Mouse (Mus musculus): ENCODE measurements around the gene Tmem37. TPM values are rescaled to one million over a fixed set of nuclear protein-coding genes. Genes with fewer than 3 reads are reported as not detected.
A peak's percentile ranks its signal among the peaks of the same experiment; 100 is the strongest.

Gene Tmem37
- polyA plus RNA-seq, 2 experiments, result 6.2 to 9.7 TPM

- H3K9ac ChIP-seq (ENCODE audit: low read depth, low read length, severe bottlenecking), result no peak overlapping the region
- H3K9me3 ChIP-seq (ENCODE audit: control insufficient read depth, low read length), result no peaks in the 10 kb centered on the region
- peak; percentile 42 for DNase-seq (ENCODE audit: low spot score)
- no peaks in the 10 kb centered on the region for H3K36me3 ChIP-seq (ENCODE audit: control insufficient read depth, insufficient read depth, low read length)
- H3K4me3 ChIP-seq (replicated peaks; ENCODE audit: low read length), result no peak overlapping the region
- 25% methylated on average over 6 of the region's 7 CpGs for WGBS
- no peaks in the 10 kb centered on the region for H3K27me3 ChIP-seq (ENCODE audit: control insufficient read depth, insufficient read depth, low read length)
- ATAC-seq (ENCODE audit: low FRiP score, low read depth), result no peak
- no peak overlapping the region for H3K4me2 ChIP-seq (replicated peaks; ENCODE audit: low read depth, low read length, severe bottlenecking)
- no peak overlapping the region for H3K27ac ChIP-seq (replicated peaks; ENCODE audit: low read depth, low read length)
- TF ChIP-seq POLR2A (IDR thresholded peaks at IDR 0.05; ENCODE audit: borderline replicate concordance, extremely low read depth, insufficient read depth, insufficient read length), result no peak
- H3K4me1 ChIP-seq (ENCODE audit: control insufficient read depth, insufficient read depth, low read length), result peaks cover 3% of the 10 kb centered on the region; the same call in 1 of the 2 replicates
These were observed 9.2 kb upstream of the Tmem37 start for GRCm38 (mm10) chr1:120082957-120083585.

- 100% methylated on average over 1 of the region's 1 CpGs for WGBS
- no peak for TF ChIP-seq POLR2A (IDR thresholded peaks at IDR 0.05; ENCODE audit: borderline replicate concordance, extremely low read depth, insufficient read depth, insufficient read length)
These were observed 6.8 kb upstream of the Tmem37 start for GRCm38 (mm10) chr1:120080632-120081031.

GRCm38 (mm10) chr1:120077746-120078410, 4.0 kb upstream of the Tmem37 start:
- H3K27ac ChIP-seq (replicated peaks; ENCODE audit: low read depth, low read length), result no peak overlapping the region
- no peaks in the 10 kb centered on the region for H3K9me3 ChIP-seq (ENCODE audit: control insufficient read depth, low read length)
- no peak for TF ChIP-seq POLR2A (IDR thresholded peaks at IDR 0.05; ENCODE audit: borderline replicate concordance, extremely low read depth, insufficient read depth, insufficient read length)
- DNase-seq (ENCODE audit: low spot score), result no peak
- no peak for ATAC-seq (ENCODE audit: low FRiP score, low read depth)
- H3K4me1 ChIP-seq (ENCODE audit: control insufficient read depth, insufficient read depth, low read length), result 0 out of 2 replicates have a peak, but pooled peaks cover 8% of the 10 kb centered on the region
- H3K27me3 ChIP-seq (ENCODE audit: control insufficient read depth, insufficient read depth, low read length), result peaks cover 7% of the 10 kb centered on the region
- H3K4me2 ChIP-seq (replicated peaks; ENCODE audit: low read depth, low read length, severe bottlenecking), result no peak overlapping the region
- no peak overlapping the region for H3K4me3 ChIP-seq (replicated peaks; ENCODE audit: low read length)
- 23% methylated on average over 9 of the region's 9 CpGs for WGBS
- no peaks in the 10 kb centered on the region for H3K36me3 ChIP-seq (ENCODE audit: control insufficient read depth, insufficient read depth, low read length)
- no peak overlapping the region for H3K9ac ChIP-seq (ENCODE audit: low read depth, low read length, severe bottlenecking)

More at GRCm38 (mm10) chr1:120080632-120081031, 6.8 kb upstream of the Tmem37 start:
- Histone ChIP-seq H3K4me2 (replicated peaks; ENCODE audit: low read depth, low read length, severe bottlenecking) (no peak overlapping the region), H3K9ac (ENCODE audit: low read depth, low read length, severe bottlenecking) (no peak overlapping the region), H3K9me3 (ENCODE audit: control insufficient read depth, low read length) (no peaks in the 10 kb centered on the region), H3K4me3 (replicated peaks; ENCODE audit: low read length) (no peak overlapping the region), H3K27me3 (ENCODE audit: control insufficient read depth, insufficient read depth, low read length) (no peaks in the 10 kb centered on the region), H3K4me1 (ENCODE audit: control insufficient read depth, insufficient read depth, low read length) (peaks cover 3% of the 10 kb centered on the region; the same call in 1 of the 2 replicates), H3K36me3 (ENCODE audit: control insufficient read depth, insufficient read depth, low read length) (no peaks in the 10 kb centered on the region), H3K27ac (replicated peaks; ENCODE audit: low read depth, low read length) (no peak overlapping the region)
- DNase-seq (ENCODE audit: low spot score), result no peak
- no peak for ATAC-seq (ENCODE audit: low FRiP score, low read depth)

- Histone ChIP-seq H3K36me3 (ENCODE audit: control insufficient read depth, insufficient read depth, low read length) (no peaks in the 10 kb centered on the region), H3K27ac (replicated peaks; ENCODE audit: low read depth, low read length) (no peak overlapping the region), H3K9me3 (ENCODE audit: control insufficient read depth, low read length) (no peaks in the 10 kb centered on the region), H3K9ac (ENCODE audit: low read depth, low read length, severe bottlenecking) (no peak overlapping the region), H3K4me1 (ENCODE audit: control insufficient read depth, insufficient read depth, low read length) (0 out of 2 replicates have a peak, but pooled peaks cover 8% of the 10 kb centered on the region), H3K4me2 (replicated peaks; ENCODE audit: low read depth, low read length, severe bottlenecking) (no peak overlapping the region), H3K4me3 (replicated peaks; ENCODE audit: low read length) (no peak overlapping the region), H3K27me3 (ENCODE audit: control insufficient read depth, insufficient read depth, low read length) (peaks cover 12% of the 10 kb centered on the region)
- 80% methylated on average over 5 of the region's 5 CpGs for WGBS
- TF ChIP-seq POLR2A (IDR thresholded peaks at IDR 0.05; ENCODE audit: borderline replicate concordance, extremely low read depth, insufficient read depth, insufficient read length), result no peak
- no peak for DNase-seq (ENCODE audit: low spot score)
- no peak for ATAC-seq (ENCODE audit: low FRiP score, low read depth)
These were observed 1.6 kb upstream of the Tmem37 start for GRCm38 (mm10) chr1:120075507-120075906.

- TF ChIP-seq POLR2A (IDR thresholded peaks at IDR 0.05; ENCODE audit: borderline replicate concordance, extremely low read depth, insufficient read depth, insufficient read length), result no peak
- Histone ChIP-seq H3K27ac (replicated peaks; ENCODE audit: low read depth, low read length) (no peak overlapping the region), H3K27me3 (ENCODE audit: control insufficient read depth, insufficient read depth, low read length) (peaks cover 12% of the 10 kb centered on the region), H3K4me3 (replicated peaks; ENCODE audit: low read length) (no peak overlapping the region), H3K4me1 (ENCODE audit: control insufficient read depth, insufficient read depth, low read length) (0 out of 2 replicates have a peak, but pooled peaks cover 8% of the 10 kb centered on the region), H3K9ac (ENCODE audit: low read depth, low read length, severe bottlenecking) (no peak overlapping the region), H3K36me3 (ENCODE audit: control insufficient read depth, insufficient read depth, low read length) (no peaks in the 10 kb centered on the region), H3K4me2 (replicated peaks; ENCODE audit: low read depth, low read length, severe bottlenecking) (no peak overlapping the region), H3K9me3 (ENCODE audit: control insufficient read depth, low read length) (no peaks in the 10 kb centered on the region)
- no peak for DNase-seq (ENCODE audit: low spot score)
- no peak for ATAC-seq (ENCODE audit: low FRiP score, low read depth)
- 74% methylated on average over 4 of the region's 4 CpGs for WGBS
These were observed 1.1 kb upstream of the Tmem37 start for GRCm38 (mm10) chr1:120074931-120075330.

Data from limb, embryonic 14.5 days (tissue).